Mouse (Mus musculus) hindbrain, embryonic 16.5 days (tissue): ENCODE measurements around the gene Stk32c. TPM values are rescaled to one million over a fixed set of nuclear protein-coding genes. Genes with fewer than 3 reads are reported as not detected.
A peak's percentile ranks its signal among the peaks of the same experiment; 100 is the strongest.

ENCODE experiments used
- ATAC-seq: fragments of 200-750 bp; cut with Nextera tagmentation; 2 replicates; pipeline ENCODE4 v1.8.0; 2017; ENCODE audit warnings: moderate TSS enrichment, moderate library complexity
- H3K27ac ChIP-seq: fragments of 300-500 bp; sonication (generic); 2 replicates; pipeline ENCODE4 v1.5.1; 2014; ENCODE audit warnings: low read depth, mild to moderate bottlenecking, control low read depth, low read length, moderate library complexity
- H3K27me3 ChIP-seq: fragments of 300-500 bp; sonication (generic); replicated peaks from 2 replicates; pipeline ENCODE4 v1.6.1; 2014; ENCODE audit warnings: low read length; ENCODE audit not compliant: control insufficient read depth, insufficient read depth
- H3K36me3 ChIP-seq: fragments of 300-500 bp; sonication (generic); 2 replicates; pipeline ENCODE4 v1.6.1; 2014; ENCODE audit warnings: mild to moderate bottlenecking, low read length, moderate library complexity, mixed read lengths; ENCODE audit not compliant: control insufficient read depth, insufficient read depth
- H3K4me1 ChIP-seq: fragments of 300-500 bp; sonication (generic); 2 replicates; pipeline ENCODE4 v1.6.1; 2014; ENCODE audit warnings: low read depth, low read length; ENCODE audit not compliant: control insufficient read depth, insufficient read depth
- H3K4me2 ChIP-seq: fragments of 300-500 bp; sonication (generic); 2 replicates; pipeline ENCODE4 v1.6.1; 2014; ENCODE audit warnings: mild to moderate bottlenecking, low read length, control low read depth, moderate library complexity
- H3K4me3 ChIP-seq: fragments of 300-500 bp; sonication (generic); 2 replicates; pipeline ENCODE4 v1.5.1; 2014; ENCODE audit warnings: mild to moderate bottlenecking, low read length, control low read depth, moderate library complexity
- H3K9ac ChIP-seq: fragments of 300-500 bp; sonication (generic); 2 replicates; pipeline ENCODE4 v1.6.1; 2014; ENCODE audit warnings: low read depth, mild to moderate bottlenecking, control low read depth, low read length, moderate library complexity
- H3K9me3 ChIP-seq: fragments of 300-500 bp; sonication (generic); 2 replicates; pipeline ENCODE4 v1.6.1; 2014; ENCODE audit warnings: mild to moderate bottlenecking, low read length, moderate library complexity; ENCODE audit not compliant: control insufficient read depth
- WGBS: fragments of 180-500 bp; shearing (Covaris S2); extraction: QIAGEN DNeasy Blood & Tissue Kit; methylation state at CpG from one replicate; pipeline ENCODE4 v1.1.7; 2014; 5-methylcytosine and 5-hydroxymethylcytosine counted together
- polyA plus RNA-seq: library from polyadenylated mRNA; unstranded; fragments of >200 nt; fragmentation: Nextera tagmentation; extraction: Ambion mirVana; gene quantifications from 2 replicates; pipeline ENCODE4 v1.2.1, GENCODE M21; 2015

The Stk32c gene
- polyA plus RNA-seq, 1 experiment from 2014 or later = 3.0 TPM

DNA sequence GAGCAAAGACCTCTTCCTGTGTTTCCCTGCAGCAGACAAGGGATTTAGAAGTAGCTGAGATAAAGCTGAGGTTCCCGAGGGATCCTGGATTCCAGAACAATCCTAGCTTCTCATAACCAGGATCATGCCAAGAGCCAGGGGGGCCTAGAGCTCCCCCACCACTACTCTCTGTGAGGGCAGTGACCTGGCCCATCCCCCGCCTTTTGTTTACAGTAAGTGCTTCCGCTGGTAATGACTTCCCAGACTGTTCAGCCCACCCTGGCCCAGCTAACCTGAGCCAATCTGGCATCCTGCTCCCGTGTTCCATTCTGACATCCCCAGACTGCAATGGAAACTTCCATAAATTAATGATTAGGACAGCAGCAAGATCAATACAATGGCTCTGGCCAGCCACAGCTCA is 65.7 kb downstream of the Stk32c start:
- Histone ChIP-seq H3K4me3 (no peak overlapping the region), H3K36me3 (no peaks in the 10 kb centered on the region), H3K9ac (peak overlapping the region; percentile 15; the same call in 1 of the 2 replicates), H3K27ac (no peak overlapping the region), H3K27me3 (no peaks in the 10 kb centered on the region), H3K4me1 (peaks cover 14% of the 10 kb centered on the region), H3K9me3 (no peaks in the 10 kb centered on the region), H3K4me2 (no peak overlapping the region)
- WGBS = 35% methylated on average over 4 of the region's 4 CpGs
- ATAC-seq = no peak

DNA sequence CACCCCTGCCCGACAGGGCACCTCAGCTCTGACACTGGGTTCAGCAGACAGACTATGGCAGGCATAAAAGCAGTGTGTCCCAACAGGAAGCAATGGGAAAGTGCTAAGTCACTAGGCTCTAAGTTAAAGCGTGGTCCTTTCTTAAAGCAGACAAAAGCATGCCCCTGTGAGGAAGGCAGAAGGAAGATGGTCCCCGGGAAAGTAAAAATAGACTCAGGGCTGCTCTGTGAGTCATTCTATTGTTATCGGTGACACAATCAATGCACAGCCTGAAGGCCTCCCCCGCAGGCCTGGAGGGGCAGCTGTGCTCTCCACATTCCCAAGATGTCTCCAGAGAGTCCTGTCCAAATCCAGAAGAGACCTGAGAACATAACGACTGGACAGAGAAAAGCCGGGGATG is 67.2 kb downstream of the Stk32c start:
- H3K9me3 ChIP-seq = no peaks in the 10 kb centered on the region
- no peak overlapping the region for H3K4me3 ChIP-seq
- no peak overlapping the region for H3K4me2 ChIP-seq
- no peaks in the 10 kb centered on the region for H3K36me3 ChIP-seq
- H3K9ac ChIP-seq = no peak overlapping the region
- no peak overlapping the region for H3K27ac ChIP-seq
- ATAC-seq = no peak
- WGBS = 22% methylated on average over 7 of the region's 7 CpGs
- no peaks in the 10 kb centered on the region for H3K27me3 ChIP-seq
- H3K4me1 ChIP-seq = peaks cover 9% of the 10 kb centered on the region

DNA sequence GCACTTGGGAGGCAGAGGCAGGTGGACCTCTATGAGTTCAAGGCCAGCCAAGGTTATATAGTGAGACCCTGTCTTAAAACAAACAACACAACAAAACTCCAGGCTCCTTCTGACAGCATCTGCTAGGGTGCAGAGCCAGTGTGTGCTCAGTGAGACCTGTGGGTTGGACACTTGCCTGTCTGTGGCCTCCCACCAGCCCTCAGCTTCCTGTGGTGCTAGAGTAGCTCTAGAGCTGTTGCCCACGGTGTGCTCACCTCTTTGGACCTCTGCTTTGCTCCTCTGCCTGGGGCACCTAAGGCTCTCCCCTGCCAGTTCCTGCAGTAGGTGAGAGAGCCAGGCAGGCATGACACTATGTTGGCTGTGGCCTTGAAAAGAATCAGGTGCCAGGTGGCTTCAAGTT is 69.3 kb downstream of the Stk32c start:
- H3K27me3 ChIP-seq = no peaks in the 10 kb centered on the region
- no peaks in the 10 kb centered on the region for H3K9me3 ChIP-seq
- peaks cover 15% of the 10 kb centered on the region for H3K4me1 ChIP-seq
- H3K27ac ChIP-seq = no peak overlapping the region
- H3K36me3 ChIP-seq = no peaks in the 10 kb centered on the region
- H3K4me3 ChIP-seq = no peak overlapping the region
- H3K9ac ChIP-seq = no peak overlapping the region
- no peak for ATAC-seq
- H3K4me2 ChIP-seq = no peak overlapping the region
- WGBS = 69% methylated on average over 1 of the region's 1 CpGs

DNA sequence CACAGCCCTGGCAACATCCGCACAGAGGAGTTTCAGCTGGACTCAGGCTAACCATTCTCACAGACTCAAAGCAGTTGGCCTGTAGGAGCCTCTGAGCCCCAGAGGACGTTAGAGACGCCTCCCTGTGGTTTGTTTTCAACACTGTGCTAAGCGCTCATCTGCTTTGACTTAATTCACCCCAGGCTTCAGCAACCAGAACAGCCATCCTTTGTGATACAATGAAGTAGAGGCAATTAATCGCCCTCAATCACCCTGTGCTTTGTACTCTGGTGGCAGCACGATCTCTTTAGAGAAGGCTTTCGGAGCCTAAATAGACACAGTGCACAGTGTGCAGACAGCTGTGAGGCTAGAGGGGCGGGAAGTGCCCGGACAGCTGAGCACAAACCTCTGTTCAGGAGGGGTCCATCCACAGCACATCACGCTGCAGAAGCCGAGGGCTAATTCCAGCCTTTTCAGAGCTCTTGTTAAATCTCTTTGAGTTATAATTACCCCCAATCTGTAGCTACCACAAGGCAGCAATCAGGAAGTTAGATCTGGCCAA is 73.1 kb downstream of the Stk32c start:
- Histone ChIP-seq H3K27me3 (no peaks in the 10 kb centered on the region), H3K4me2 (no peak overlapping the region), H3K36me3 (no peaks in the 10 kb centered on the region), H3K9me3 (no peaks in the 10 kb centered on the region), H3K4me1 (peaks cover 20% of the 10 kb centered on the region), H3K27ac (0 out of 2 replicates have a peak overlapping the region, but pooled peaks have one; percentile 37), H3K9ac (peak overlapping the region; percentile 23; the same call in 1 of the 2 replicates), H3K4me3 (no peak overlapping the region)
- ATAC-seq = peak; percentile 70; the same call in 1 of the 2 replicates
- 9% methylated on average over 11 of the region's 11 CpGs for WGBS

DNA sequence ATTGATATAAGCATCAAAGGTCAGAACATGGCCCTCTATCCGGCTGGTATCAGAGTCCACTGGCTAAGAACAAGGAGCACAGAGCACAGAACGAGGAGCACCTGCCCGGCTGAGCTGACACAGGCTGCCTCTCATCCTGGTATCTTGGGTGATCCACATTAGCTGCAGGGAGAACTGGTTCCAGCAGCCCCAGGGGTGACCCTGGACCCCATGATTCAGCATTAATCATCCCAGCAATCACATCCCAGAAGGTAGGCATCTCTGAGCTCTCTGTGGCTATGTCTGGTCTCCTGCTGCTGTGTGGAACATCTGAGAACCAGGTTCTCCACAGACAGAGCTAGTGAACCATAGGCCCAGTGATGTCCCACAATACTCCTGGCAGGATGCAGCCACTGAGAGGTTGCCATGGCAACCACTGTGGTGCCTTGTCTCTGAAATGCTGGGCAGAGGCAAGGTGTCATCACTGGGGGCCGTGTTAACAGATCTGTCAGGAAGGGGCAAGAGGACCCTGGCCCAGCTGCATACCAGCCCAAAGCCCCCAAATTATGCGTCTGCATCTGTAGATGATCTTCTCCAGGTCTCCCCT is 76.1 kb downstream of the Stk32c start:
- Histone ChIP-seq H3K4me3 (no peak overlapping the region), H3K27me3 (no peaks in the 10 kb centered on the region), H3K9me3 (no peaks in the 10 kb centered on the region), H3K4me2 (no peak overlapping the region), H3K9ac (0 out of 2 replicates have a peak overlapping the region, but pooled peaks have one; percentile 19), H3K27ac (no peak overlapping the region), H3K36me3 (no peaks in the 10 kb centered on the region), H3K4me1 (peaks cover 24% of the 10 kb centered on the region)
- peak; percentile 56 for ATAC-seq
- WGBS = 64% methylated on average over 5 of the region's 5 CpGs

DNA sequence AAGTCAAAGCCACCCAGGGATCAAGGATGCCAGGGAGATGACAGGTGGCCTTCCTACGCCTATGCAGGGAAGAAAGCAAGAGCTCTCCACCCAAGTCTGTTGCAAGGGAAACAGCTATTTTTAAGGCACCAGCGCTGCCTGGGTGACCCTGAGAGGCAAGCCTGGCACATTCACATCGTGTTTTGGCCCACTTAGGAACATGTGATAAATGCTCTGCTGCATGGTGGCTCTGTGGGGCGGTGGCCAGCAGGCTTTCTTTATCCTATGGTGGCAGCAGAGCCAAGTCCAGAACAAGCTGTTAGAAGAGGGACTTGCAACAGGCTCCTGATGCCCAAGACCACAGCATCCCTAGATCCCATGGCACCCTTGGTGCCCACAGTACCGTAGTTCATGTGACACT is 77.9 kb downstream of the Stk32c start:
- no peaks in the 10 kb centered on the region for H3K27me3 ChIP-seq
- ATAC-seq = no peak
- H3K4me2 ChIP-seq = no peak overlapping the region
- no peak overlapping the region for H3K4me3 ChIP-seq
- no peaks in the 10 kb centered on the region for H3K36me3 ChIP-seq
- peaks cover 24% of the 10 kb centered on the region for H3K4me1 ChIP-seq
- no peak overlapping the region for H3K9ac ChIP-seq
- 77% methylated on average over 5 of the region's 5 CpGs for WGBS
- no peaks in the 10 kb centered on the region for H3K9me3 ChIP-seq
- H3K27ac ChIP-seq = no peak overlapping the region

DNA sequence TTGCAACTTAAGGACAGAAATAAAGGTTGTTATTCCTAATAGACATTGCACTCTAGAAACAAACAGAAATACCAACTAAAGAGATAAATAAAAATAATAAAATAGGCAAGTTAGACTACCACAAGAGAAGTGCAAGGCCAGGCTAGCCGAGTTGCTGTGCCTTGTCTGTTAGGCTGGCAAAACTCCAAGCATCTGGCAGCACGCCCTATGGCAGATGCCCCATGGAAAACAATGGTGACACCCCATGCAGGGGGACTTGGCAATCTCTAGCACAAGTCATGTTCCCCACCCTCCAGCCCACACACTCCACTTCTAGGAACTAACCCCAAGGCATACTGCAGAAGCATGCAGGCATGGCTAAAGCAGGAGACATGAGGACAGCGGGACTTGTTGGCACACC is 79.7 kb downstream of the Stk32c start:
- Histone ChIP-seq H3K36me3 (no peaks in the 10 kb centered on the region), H3K4me1 (peaks cover 16% of the 10 kb centered on the region), H3K27me3 (no peaks in the 10 kb centered on the region), H3K4me3 (no peak overlapping the region), H3K9ac (no peak overlapping the region), H3K4me2 (no peak overlapping the region), H3K27ac (no peak overlapping the region), H3K9me3 (no peaks in the 10 kb centered on the region)
- ATAC-seq = no peak
- 39% methylated on average over 3 of the region's 3 CpGs for WGBS

DNA sequence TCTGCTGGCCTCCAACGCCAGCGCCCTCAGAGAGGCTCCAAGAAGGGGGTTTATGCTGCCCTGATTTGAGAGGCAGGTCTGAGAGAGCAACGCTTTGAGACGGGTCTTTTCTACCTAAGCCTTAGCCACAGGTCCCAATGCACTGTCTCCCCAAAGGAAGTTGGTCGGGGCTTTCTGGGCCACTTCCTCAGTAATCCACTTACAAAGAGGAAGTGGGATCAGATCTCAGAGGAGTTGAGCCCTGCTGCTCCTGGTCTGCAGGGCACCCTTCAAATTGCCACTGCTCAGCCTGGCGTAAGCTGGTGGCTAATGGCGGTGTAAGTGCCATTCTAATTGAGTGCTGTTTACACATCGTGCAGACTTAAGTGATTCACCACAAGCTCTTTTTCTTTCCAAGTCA is 81.6 kb downstream of the Stk32c start:
- Histone ChIP-seq H3K4me3 (no peak overlapping the region), H3K9me3 (no peaks in the 10 kb centered on the region), H3K27ac (no peak overlapping the region), H3K9ac (no peak overlapping the region), H3K4me1 (peaks cover 7% of the 10 kb centered on the region), H3K4me2 (no peak overlapping the region), H3K36me3 (no peaks in the 10 kb centered on the region), H3K27me3 (no peaks in the 10 kb centered on the region)
- 65% methylated on average over 8 of the region's 8 CpGs for WGBS
- no peak for ATAC-seq

DNA sequence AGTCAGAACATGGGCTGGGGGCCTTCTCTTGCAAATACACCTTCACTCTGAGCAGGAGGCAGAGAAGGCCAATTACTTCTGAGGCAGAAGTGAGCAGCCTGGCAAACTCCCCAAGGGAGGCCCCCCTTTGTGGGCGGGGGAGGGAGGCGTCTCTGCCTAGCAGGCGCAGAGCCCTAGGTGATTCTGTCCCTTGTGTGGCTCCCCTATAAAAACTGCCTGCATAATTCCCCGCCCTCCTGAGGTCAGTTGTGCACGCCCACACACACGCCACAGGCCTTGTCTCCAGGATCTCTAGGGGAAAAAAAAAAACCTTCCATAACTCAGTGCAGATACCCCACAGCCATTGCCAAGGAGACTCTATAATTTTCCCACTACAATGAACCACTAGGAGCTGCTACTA is 82.7 kb downstream of the Stk32c start:
- ATAC-seq = no peak
- Histone ChIP-seq H3K9me3 (no peaks in the 10 kb centered on the region), H3K36me3 (no peaks in the 10 kb centered on the region), H3K9ac (no peak overlapping the region), H3K4me2 (no peak overlapping the region), H3K4me3 (no peak overlapping the region), H3K27ac (no peak overlapping the region), H3K4me1 (peaks cover 6% of the 10 kb centered on the region), H3K27me3 (no peaks in the 10 kb centered on the region)
- 36% methylated on average over 6 of the region's 6 CpGs for WGBS
